Mouse (Mus musculus) heart, postnatal 0 days (tissue): ENCODE data around the gene Orm3.

Source experiments
- CTCF ChIP-seq: IDR thresholded peaks from 2 replicates; pipeline ENCODE4 v1.5.1; 2016; ENCODE audit warnings: antibody characterized with exemption, control low read depth, low read depth
- EP300 ChIP-seq: IDR thresholded peaks from 2 replicates; pipeline ENCODE4 v1.6.1; 2016; ENCODE audit warnings: antibody characterized with exemption, low read depth

GRCm38 (mm10) chr4:63383474-63383873, 27.5 kb downstream of the Orm3 start:
- TF ChIP-seq CTCF: no peak
- TF ChIP-seq EP300: no peak
